Mouse (Mus musculus): ENCODE measurements around the gene Tctex1d1. TPM values are rescaled to one million over a fixed set of nuclear protein-coding genes. Genes with fewer than 3 reads are reported as not detected.

Gene Tctex1d1
- total and polyA plus RNA-seq, 3 experiments, result 0.20 TPM; not detected in 2

- intact Hi-C loops (cut with DNase I), result no loop called here
- Histone ChIP-seq H3K4me1 (ENCODE audit: control insufficient read depth, insufficient read depth, low read length) (no peaks in the 10 kb centered on the region), H3K9ac (ENCODE audit: low read depth, low read length) (no peak overlapping the region), H3K27me3 (ENCODE audit: control insufficient read depth, insufficient read depth, low read length) (0 out of 2 replicates have a peak, but pooled peaks cover 1% of the 10 kb centered on the region), H3K36me3 (ENCODE audit: control insufficient read depth, insufficient read depth, low read length) (no peaks in the 10 kb centered on the region), H3K4me3 (no peak overlapping the region), H3K27ac (no peak overlapping the region), H3K79me2 (replicated peaks; ENCODE audit: control insufficient read depth, insufficient read depth, low read length) (no peaks in the 10 kb centered on the region)
- TF ChIP-seq POLR2A (IDR thresholded peaks at IDR 0.05; ENCODE audit: insufficient read depth, low read depth, low read length) (no peak), EP300 (IDR thresholded peaks at IDR 0.05; ENCODE audit: insufficient read depth, low read depth, low read length) (no peak), CTCF (IDR thresholded peaks at IDR 0.05) (no peak)
- WGBS, result 67% methylated on average over 8 of the region's 8 CpGs
- no peak for DNase-seq
Observed at GRCm38 (mm10) chr4:102981709-102982108, 3.3 kb downstream of the Tctex1d1 start.

DNA sequence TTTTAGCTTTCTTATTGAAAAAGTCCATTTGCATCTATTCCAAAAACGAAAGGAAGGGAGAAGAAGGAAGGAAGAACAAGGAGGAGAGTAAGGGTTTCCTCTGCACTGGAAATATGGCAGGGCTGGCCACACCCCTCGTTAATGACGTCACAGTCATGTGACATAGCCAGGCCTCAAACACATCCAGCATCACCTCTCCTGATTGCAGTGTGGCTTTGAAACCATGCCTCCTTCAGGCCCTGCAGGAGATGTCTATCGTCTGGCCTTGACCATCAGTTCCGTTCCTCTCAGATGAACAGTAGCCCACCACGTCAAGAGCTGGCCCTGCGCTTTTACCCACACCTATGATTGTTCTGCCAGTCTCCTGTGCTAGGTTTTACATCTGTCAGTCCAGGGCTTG is 7.8 kb downstream of the Tctex1d1 start:
- TF ChIP-seq EP300 (IDR thresholded peaks at IDR 0.05; ENCODE audit: insufficient read depth, low read depth, low read length), result no peak
- TF ChIP-seq POLR2A (IDR thresholded peaks at IDR 0.05; ENCODE audit: insufficient read depth, low read depth, low read length), result no peak
- no peak for TF ChIP-seq CTCF (IDR thresholded peaks at IDR 0.05)
- Histone ChIP-seq H3K9ac (ENCODE audit: low read depth, low read length) (no peak overlapping the region), H3K36me3 (ENCODE audit: control insufficient read depth, insufficient read depth, low read length) (no peaks in the 10 kb centered on the region), H3K4me1 (ENCODE audit: control insufficient read depth, insufficient read depth, low read length) (no peaks in the 10 kb centered on the region), H3K27me3 (ENCODE audit: control insufficient read depth, insufficient read depth, low read length) (no peaks in the 10 kb centered on the region), H3K27ac (no peak overlapping the region), H3K4me3 (no peak overlapping the region), H3K79me2 (replicated peaks; ENCODE audit: control insufficient read depth, insufficient read depth, low read length) (no peaks in the 10 kb centered on the region)
- intact Hi-C loops (cut with DNase I), result loop anchor here (2.0 kb wide), 1 partner anchor 361 kb away; no protein-coding TSS in a partner anchor
- no peak for DNase-seq
- 63% methylated on average over 7 of the region's 7 CpGs for WGBS

GRCm38 (mm10) chr4:102986917-102987316 is 8.5 kb downstream of the Tctex1d1 start:
- no peaks in the 10 kb centered on the region for H3K4me1 ChIP-seq (ENCODE audit: control insufficient read depth, insufficient read depth, low read length)
- 3% methylated on average over 2 of the region's 2 CpGs for WGBS
- TF ChIP-seq EP300 (IDR thresholded peaks at IDR 0.05; ENCODE audit: insufficient read depth, low read depth, low read length) (no peak), POLR2A (IDR thresholded peaks at IDR 0.05; ENCODE audit: insufficient read depth, low read depth, low read length) (no peak), CTCF (IDR thresholded peaks at IDR 0.05) (peak; percentile 91)
- H3K27me3 ChIP-seq (ENCODE audit: control insufficient read depth, insufficient read depth, low read length), result no peaks in the 10 kb centered on the region
- intact Hi-C loops (cut with DNase I), result loop anchor here (1.0 to 2.0 kb wide), 2 partner anchors 159 to 360 kb away; no protein-coding TSS in a partner anchor
- no peak overlapping the region for H3K4me3 ChIP-seq
- no peak overlapping the region for H3K9ac ChIP-seq (ENCODE audit: low read depth, low read length)
- peak in 1 of 2 experiments; percentile 18 for DNase-seq
- H3K36me3 ChIP-seq (ENCODE audit: control insufficient read depth, insufficient read depth, low read length), result no peaks in the 10 kb centered on the region
- no peaks in the 10 kb centered on the region for H3K79me2 ChIP-seq (replicated peaks; ENCODE audit: control insufficient read depth, insufficient read depth, low read length)
- H3K27ac ChIP-seq, result no peak overlapping the region

DNA sequence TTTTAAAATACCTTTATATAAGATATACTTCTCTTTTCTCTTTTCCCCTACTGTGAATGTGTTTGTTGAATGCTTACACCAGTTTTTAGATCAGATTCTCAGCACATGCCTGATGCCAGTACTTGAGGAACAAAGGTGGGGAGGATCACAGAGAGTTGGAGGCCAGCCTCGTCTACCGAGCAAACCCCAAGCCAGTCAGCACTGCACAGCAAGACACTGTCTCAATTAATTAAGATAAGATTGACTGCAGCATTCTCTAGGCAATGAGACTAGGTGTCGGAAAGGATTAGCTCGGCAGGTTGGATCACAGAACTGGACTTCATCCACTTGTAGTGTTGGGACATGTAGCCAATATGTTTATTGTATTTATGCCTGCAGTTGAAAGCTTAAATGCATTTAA is 8.9 kb downstream of the Tctex1d1 start:
- no peak overlapping the region for H3K9ac ChIP-seq (ENCODE audit: low read depth, low read length)
- DNase-seq, result no peak
- intact Hi-C loops (cut with DNase I), result loop anchor here (1.0 to 2.0 kb wide), 2 partner anchors 159 to 359 kb away; no protein-coding TSS in a partner anchor
- H3K79me2 ChIP-seq (replicated peaks; ENCODE audit: control insufficient read depth, insufficient read depth, low read length), result no peaks in the 10 kb centered on the region
- no peaks in the 10 kb centered on the region for H3K4me1 ChIP-seq (ENCODE audit: control insufficient read depth, insufficient read depth, low read length)
- WGBS, result 72% methylated on average over 4 of the region's 4 CpGs
- TF ChIP-seq POLR2A (IDR thresholded peaks at IDR 0.05; ENCODE audit: insufficient read depth, low read depth, low read length) (no peak), EP300 (IDR thresholded peaks at IDR 0.05; ENCODE audit: insufficient read depth, low read depth, low read length) (no peak), CTCF (IDR thresholded peaks at IDR 0.05) (no peak)
- H3K4me3 ChIP-seq, result no peak overlapping the region
- no peaks in the 10 kb centered on the region for H3K36me3 ChIP-seq (ENCODE audit: control insufficient read depth, insufficient read depth, low read length)
- H3K27ac ChIP-seq, result no peak overlapping the region
- H3K27me3 ChIP-seq (ENCODE audit: control insufficient read depth, insufficient read depth, low read length), result no peaks in the 10 kb centered on the region

GRCm38 (mm10) chr4:102987756-102988155 is 9.3 kb downstream of the Tctex1d1 start:
- 69% methylated on average over 2 of the region's 2 CpGs for WGBS
- H3K36me3 ChIP-seq (ENCODE audit: control insufficient read depth, insufficient read depth, low read length), result no peaks in the 10 kb centered on the region
- no peaks in the 10 kb centered on the region for H3K4me1 ChIP-seq (ENCODE audit: control insufficient read depth, insufficient read depth, low read length)
- no peaks in the 10 kb centered on the region for H3K79me2 ChIP-seq (replicated peaks; ENCODE audit: control insufficient read depth, insufficient read depth, low read length)
- TF ChIP-seq POLR2A (IDR thresholded peaks at IDR 0.05; ENCODE audit: insufficient read depth, low read depth, low read length) (no peak), CTCF (IDR thresholded peaks at IDR 0.05) (no peak), EP300 (IDR thresholded peaks at IDR 0.05; ENCODE audit: insufficient read depth, low read depth, low read length) (no peak)
- DNase-seq, result no peak
- no peak overlapping the region for H3K27ac ChIP-seq
- no peaks in the 10 kb centered on the region for H3K27me3 ChIP-seq (ENCODE audit: control insufficient read depth, insufficient read depth, low read length)
- no peak overlapping the region for H3K9ac ChIP-seq (ENCODE audit: low read depth, low read length)
- no peak overlapping the region for H3K4me3 ChIP-seq
- intact Hi-C loops (cut with DNase I), result loop anchor here (1.0 to 2.0 kb wide), 2 partner anchors 159 to 359 kb away; no protein-coding TSS in a partner anchor

DNA sequence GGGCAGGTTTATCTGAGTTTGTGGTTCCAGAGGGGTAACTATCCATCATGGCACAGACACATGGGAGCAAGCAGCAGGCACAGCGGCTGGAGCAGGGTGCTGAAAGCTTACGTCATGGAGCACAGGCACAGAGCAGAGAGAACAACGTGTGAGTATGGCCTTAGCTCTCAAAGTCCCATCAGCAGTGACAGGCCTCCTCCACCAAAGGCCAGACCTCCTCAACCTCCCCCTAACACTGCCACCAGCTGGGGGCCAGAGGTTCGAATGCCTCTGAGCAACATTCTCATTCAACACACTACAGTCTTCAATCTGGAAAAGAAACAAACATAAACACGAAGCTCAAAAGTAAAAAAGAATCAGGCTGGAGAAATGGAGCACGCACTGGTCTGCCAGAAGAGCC is 10.1 kb downstream of the Tctex1d1 start:
- Histone ChIP-seq H3K79me2 (replicated peaks; ENCODE audit: control insufficient read depth, insufficient read depth, low read length) (no peaks in the 10 kb centered on the region), H3K27me3 (ENCODE audit: control insufficient read depth, insufficient read depth, low read length) (no peaks in the 10 kb centered on the region), H3K9ac (ENCODE audit: low read depth, low read length) (no peak overlapping the region), H3K36me3 (ENCODE audit: control insufficient read depth, insufficient read depth, low read length) (no peaks in the 10 kb centered on the region), H3K27ac (no peak overlapping the region), H3K4me3 (no peak overlapping the region), H3K4me1 (ENCODE audit: control insufficient read depth, insufficient read depth, low read length) (no peaks in the 10 kb centered on the region)
- intact Hi-C loops (cut with DNase I), result no loop called here
- no peak for DNase-seq
- WGBS, result 69% methylated on average over 6 of the region's 6 CpGs
- TF ChIP-seq EP300 (IDR thresholded peaks at IDR 0.05; ENCODE audit: insufficient read depth, low read depth, low read length) (no peak), CTCF (IDR thresholded peaks at IDR 0.05) (no peak), POLR2A (IDR thresholded peaks at IDR 0.05; ENCODE audit: insufficient read depth, low read depth, low read length) (no peak)
